Mouse (Mus musculus): Measurements from ENCODE around the gene Rad51b. TPM values are rescaled to one million over a fixed set of nuclear protein-coding genes. Genes with fewer than 3 reads are reported as not detected.

Gene Rad51b
- polyA plus RNA-seq, 1 experiment from 2014 or later = 8.0 TPM

DNA sequence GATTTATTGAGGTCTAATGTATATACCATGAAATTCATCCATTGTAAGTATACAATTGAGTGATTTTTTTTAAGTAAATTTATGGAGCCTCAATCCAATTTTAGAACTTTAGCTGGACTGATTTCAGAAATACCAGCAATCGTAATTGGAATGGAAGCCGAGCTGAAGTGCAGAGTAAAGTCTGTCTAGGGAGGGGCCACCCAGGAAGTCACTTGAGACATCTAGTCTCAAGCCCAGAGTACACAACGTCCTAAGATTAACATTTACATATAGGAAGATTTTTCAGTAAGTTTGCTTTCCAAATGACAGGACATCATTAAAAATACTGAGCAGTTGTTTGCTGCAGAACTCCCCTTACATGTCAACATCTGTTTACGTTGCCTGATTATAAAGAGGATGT is 386.7 kb downstream of the Rad51b start:
- WGBS = 22% methylated on average over 4 of the region's 4 CpGs
- peak; percentile 77 for DNase-seq

GRCm38 (mm10) chr12:79684338-79684737 is 387.3 kb downstream of the Rad51b start:
- 78% methylated on average over 2 of the region's 2 CpGs for WGBS

More for the DNA sequence above, 386.7 kb downstream of the Rad51b start:
- Histone ChIP-seq H3K27me3 (ENCODE audit: insufficient read depth, low read length) (no peaks in the 10 kb centered on the region), H3K36me3 (ENCODE audit: insufficient read depth) (no peaks in the 10 kb centered on the region), H3K27ac (ENCODE audit: low read depth) (peak overlapping the region; percentile 90), H3K4me2 (no peak overlapping the region), H3K9me3 (ENCODE audit: low read depth, low read length) (no peaks in the 10 kb centered on the region), H3K9ac (no peak overlapping the region), H3K4me1 (ENCODE audit: insufficient read depth) (peaks cover 33% of the 10 kb centered on the region), H3K4me3 (ENCODE audit: low read depth, low read length) (no peak overlapping the region)
- 0 out of 2 replicates have a peak, but pooled peaks have one; percentile 35 for ATAC-seq (ENCODE audit: insufficient read depth)
- no peak for TF ChIP-seq CTCF (IDR thresholded peaks at IDR 0.05; ENCODE audit: low read depth)

GRCm38 (mm10) chr12:79686594-79687325 is 389.7 kb downstream of the Rad51b start:
- H3K9me3 ChIP-seq (ENCODE audit: low read depth, low read length) = no peaks in the 10 kb centered on the region

More at GRCm38 (mm10) chr12:79684338-79684737, 387.3 kb downstream of the Rad51b start:
- no peak overlapping the region for H3K4me3 ChIP-seq (ENCODE audit: low read depth, low read length)
- TF ChIP-seq CTCF (IDR thresholded peaks at IDR 0.05; ENCODE audit: low read depth) = peak; percentile 41; the same call in 1 of the 2 replicates
- no peak overlapping the region for H3K4me2 ChIP-seq
- no peaks in the 10 kb centered on the region for H3K27me3 ChIP-seq (ENCODE audit: insufficient read depth, low read length)
- ATAC-seq (ENCODE audit: insufficient read depth) (no peak), DNase-seq (peak; percentile 54)
- no peak overlapping the region for H3K9ac ChIP-seq
- no peaks in the 10 kb centered on the region for H3K36me3 ChIP-seq (ENCODE audit: insufficient read depth)
- peak overlapping the region; percentile 90 for H3K27ac ChIP-seq (ENCODE audit: low read depth)
- H3K4me1 ChIP-seq (ENCODE audit: insufficient read depth) = peaks cover 29% of the 10 kb centered on the region
- no peaks in the 10 kb centered on the region for H3K9me3 ChIP-seq (ENCODE audit: low read depth, low read length)

DNA sequence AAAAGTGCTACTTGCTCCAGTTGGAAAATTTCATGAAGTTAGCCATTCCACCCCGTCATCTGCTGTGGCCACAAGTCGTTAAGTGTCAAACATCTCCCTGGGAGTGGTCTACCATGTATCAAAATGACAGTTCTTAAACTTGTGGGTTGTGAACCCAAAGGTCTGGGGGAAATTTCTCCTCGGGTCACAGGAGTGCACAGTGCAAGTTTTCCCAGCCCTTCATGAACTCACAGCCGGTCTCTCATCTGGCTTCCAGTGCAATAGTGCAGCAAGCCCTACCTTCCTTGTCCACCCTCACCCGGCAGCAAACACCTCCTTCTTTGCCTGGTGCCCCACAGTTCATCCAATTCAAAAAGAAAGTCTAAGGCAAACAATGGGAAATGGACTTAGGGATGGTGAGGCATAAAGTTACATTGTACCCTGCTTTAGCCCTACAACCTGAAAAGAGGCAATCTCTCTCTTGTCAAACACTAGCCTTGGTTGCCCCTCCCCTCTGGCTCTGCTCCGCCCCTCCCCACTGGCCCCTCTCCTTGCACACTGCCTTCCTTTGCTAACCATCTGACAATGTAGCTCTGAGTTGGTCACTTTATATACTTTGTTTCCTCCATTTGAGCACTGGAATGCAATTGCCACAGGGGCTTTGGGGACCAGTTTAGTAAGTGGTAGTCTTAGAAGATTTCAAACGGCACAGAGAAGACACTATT is 390.8 kb downstream of the Rad51b start:
- Histone ChIP-seq H3K27me3 (ENCODE audit: insufficient read depth, low read length) (no peaks in the 10 kb centered on the region), H3K4me1 (ENCODE audit: insufficient read depth) (peaks cover 16% of the 10 kb centered on the region), H3K36me3 (ENCODE audit: insufficient read depth) (no peaks in the 10 kb centered on the region), H3K27ac (ENCODE audit: low read depth) (peak overlapping the region; percentile 34), H3K4me3 (ENCODE audit: low read depth, low read length) (no peak overlapping the region), H3K9ac (no peak overlapping the region), H3K9me3 (ENCODE audit: low read depth, low read length) (no peaks in the 10 kb centered on the region), H3K4me2 (no peak overlapping the region)
- no peak for TF ChIP-seq CTCF (IDR thresholded peaks at IDR 0.05; ENCODE audit: low read depth)
- DNase-seq (peak; percentile 10), ATAC-seq (ENCODE audit: insufficient read depth) (no peak)
- 39% methylated on average over 7 of the region's 7 CpGs for WGBS

More at GRCm38 (mm10) chr12:79686594-79687325, 389.7 kb downstream of the Rad51b start:
- WGBS = 72% methylated on average over 9 of the region's 9 CpGs
- DNase-seq (no peak), ATAC-seq (ENCODE audit: insufficient read depth) (no peak)
- Histone ChIP-seq H3K9ac (no peak overlapping the region), H3K4me1 (ENCODE audit: insufficient read depth) (peaks cover 16% of the 10 kb centered on the region), H3K4me3 (ENCODE audit: low read depth, low read length) (no peak overlapping the region), H3K27me3 (ENCODE audit: insufficient read depth, low read length) (no peaks in the 10 kb centered on the region), H3K36me3 (ENCODE audit: insufficient read depth) (no peaks in the 10 kb centered on the region), H3K27ac (ENCODE audit: low read depth) (0 out of 2 replicates have a peak overlapping the region, but pooled peaks have one; percentile 3), H3K4me2 (no peak overlapping the region)
- no peak for TF ChIP-seq CTCF (IDR thresholded peaks at IDR 0.05; ENCODE audit: low read depth)

- H3K27ac ChIP-seq (ENCODE audit: low read depth) = no peak overlapping the region
- TF ChIP-seq CTCF (IDR thresholded peaks at IDR 0.05; ENCODE audit: low read depth) = no peak
- 72% methylated on average over 8 of the region's 8 CpGs for WGBS
These were observed 392.2 kb downstream of the Rad51b start for GRCm38 (mm10) chr12:79689299-79689698.

DNA sequence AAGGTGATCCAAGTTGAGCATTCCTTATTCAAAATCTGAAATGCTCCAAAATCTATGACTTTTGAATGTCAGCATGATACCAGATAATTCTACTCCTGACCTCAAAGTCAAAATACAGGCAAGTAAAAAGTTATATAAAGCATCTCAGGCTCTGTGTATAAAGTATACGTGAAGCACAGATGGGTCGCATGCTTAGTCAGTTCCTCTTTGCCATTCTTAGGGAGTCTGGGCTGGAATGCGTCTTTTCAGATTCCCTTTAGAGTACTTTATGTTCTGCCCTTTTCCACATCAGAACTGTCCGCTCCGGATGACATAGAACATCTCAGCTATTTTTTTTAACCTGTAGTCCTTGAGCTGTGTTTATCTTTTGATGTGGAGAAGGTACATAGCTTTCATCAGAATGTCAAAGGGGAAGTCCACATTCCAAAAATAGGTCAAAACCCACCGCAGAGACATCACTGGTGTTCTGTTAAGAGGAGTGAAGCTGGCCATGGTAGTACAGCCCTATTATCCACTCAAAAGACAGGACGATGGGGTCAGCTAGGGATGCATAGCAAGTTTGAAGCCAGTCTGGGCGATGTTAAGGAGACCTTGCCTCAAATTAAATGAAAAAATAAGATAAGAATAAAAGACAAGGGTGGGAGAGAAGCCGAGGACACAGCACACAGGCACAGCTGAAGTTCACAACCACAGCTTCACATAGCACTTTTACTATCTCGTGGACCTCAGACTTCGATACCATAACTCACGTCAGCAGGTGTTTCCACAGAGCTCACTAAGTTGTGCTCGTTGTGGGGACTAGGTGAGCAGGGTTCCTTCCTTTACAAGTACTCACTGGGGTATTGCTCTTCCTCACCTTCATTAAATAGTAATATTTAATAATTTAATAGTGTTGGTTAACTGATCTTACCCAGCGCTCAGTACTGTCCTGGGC is 395.1 kb downstream of the Rad51b start:
- no peak for TF ChIP-seq CTCF (IDR thresholded peaks at IDR 0.05; ENCODE audit: low read depth)
- DNase-seq (no peak), ATAC-seq (ENCODE audit: insufficient read depth) (no peak)
- Histone ChIP-seq H3K9me3 (ENCODE audit: low read depth, low read length) (no peaks in the 10 kb centered on the region), H3K36me3 (ENCODE audit: insufficient read depth) (no peaks in the 10 kb centered on the region), H3K4me1 (ENCODE audit: insufficient read depth) (peaks cover 7% of the 10 kb centered on the region; the same call in 1 of the 2 replicates), H3K9ac (no peak overlapping the region), H3K27ac (ENCODE audit: low read depth) (no peak overlapping the region), H3K4me2 (no peak overlapping the region), H3K27me3 (ENCODE audit: insufficient read depth, low read length) (no peaks in the 10 kb centered on the region), H3K4me3 (ENCODE audit: low read depth, low read length) (no peak overlapping the region)
- WGBS = 65% methylated on average over 14 of the region's 14 CpGs

More at GRCm38 (mm10) chr12:79689299-79689698, 392.2 kb downstream of the Rad51b start:
- H3K9me3 ChIP-seq (ENCODE audit: low read depth, low read length) = no peaks in the 10 kb centered on the region
- no peak for ATAC-seq (ENCODE audit: insufficient read depth)
- no peak for DNase-seq
- H3K4me3 ChIP-seq (ENCODE audit: low read depth, low read length) = no peak overlapping the region
- no peaks in the 10 kb centered on the region for H3K36me3 ChIP-seq (ENCODE audit: insufficient read depth)
- H3K27me3 ChIP-seq (ENCODE audit: insufficient read depth, low read length) = no peaks in the 10 kb centered on the region
- H3K4me2 ChIP-seq = no peak overlapping the region
- H3K9ac ChIP-seq = no peak overlapping the region
- peaks cover 9% of the 10 kb centered on the region; the same call in 1 of the 2 replicates for H3K4me1 ChIP-seq (ENCODE audit: insufficient read depth)

Measured in lung, embryonic 14.5 days (tissue).